ENCODE assay signal across 10 mouse cellular contexts in the genomic region with DNA sequence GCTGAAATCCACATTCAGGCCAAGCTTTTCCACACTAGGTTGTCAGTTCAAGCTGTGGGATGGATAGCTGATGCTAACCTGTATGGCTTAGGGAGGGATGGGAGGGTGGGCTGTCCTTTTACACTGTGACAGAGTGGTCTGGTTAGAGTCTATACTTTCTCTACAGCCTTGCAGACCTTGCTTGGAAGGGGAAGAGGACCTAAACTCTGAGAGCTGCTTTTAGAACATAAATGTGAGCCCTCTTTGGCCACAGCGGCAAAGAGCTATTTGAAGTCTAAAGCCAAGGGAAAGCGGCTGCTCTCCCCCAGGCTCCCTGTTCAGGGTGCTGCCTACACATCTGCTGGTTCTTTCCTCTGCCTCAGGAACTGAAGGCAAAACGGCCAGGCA. TPM values are rescaled to one million over a fixed set of nuclear protein-coding genes. Genes with fewer than 3 reads are reported as not detected.
DNase-seq lines count a peak whose midpoint lies in the region; ATAC-seq and TF ChIP-seq lines count a peak whose summit lies in the region.
"Had no signal": no experiment of that assay in that cellular context is flagged by ENCODE, and none has a peak within 500 bp of the region (broad histone marks: within the 10 kb centered on the region; RNA-seq: fewer than 3 reads in every experiment).

No protein-coding gene starts in this region.

- peak; percentile 38; the same call in 1 of the 2 replicates for TF ChIP-seq POLR2A in lung, adult 2 months (IDR thresholded peaks at IDR 0.05; ENCODE audit: borderline replicate concordance, extremely low read depth, low read depth, low read length)

- H3K27me3 ChIP-seq in forebrain, embryonic 10.5 days (ENCODE audit: poor library complexity, severe bottlenecking), result no peaks in the 10 kb centered on the region; the same call in 1 of the 2 replicates
- no peaks in the 10 kb centered on the region for H3K27me3 ChIP-seq in forebrain, embryonic 15.5 days
- no peaks in the 10 kb centered on the region for H3K27me3 ChIP-seq in embryonic facial prominence, embryonic 10.5 days (replicated peaks; ENCODE audit: low read depth, poor library complexity, severe bottlenecking)
- no peaks in the 10 kb centered on the region for H3K27me3 ChIP-seq in liver, embryonic 14.5 days (ENCODE audit: control insufficient read depth, insufficient read depth, low read length)
- H3K27me3 ChIP-seq: midbrain, embryonic 13.5 days had no signal

- 42% methylated on average over 3 of the region's 3 CpGs for WGBS in forebrain, embryonic 10.5 days
- 41% methylated on average over 3 of the region's 3 CpGs for WGBS in forebrain, embryonic 15.5 days
- WGBS in lung, adult 2 months, result 8% methylated on average over 3 of the region's 3 CpGs
- WGBS in embryonic facial prominence, embryonic 10.5 days, result 46% methylated on average over 3 of the region's 3 CpGs
- 6% methylated on average over 3 of the region's 3 CpGs for WGBS in liver, embryonic 14.5 days (ENCODE audit: insufficient replicate concordance)

- no peak for DNase-seq in forebrain, embryonic 10.5 days (ENCODE audit: extremely low spot score, low spot score)
- no peak for DNase-seq in lung, adult 2 months
- DNase-seq in lung, postnatal 10 days, result no peak
- DNase-seq in embryonic facial prominence, embryonic 10.5 days (ENCODE audit: low spot score), result no peak
- DNase-seq in liver, embryonic 14.5 days (ENCODE audit: low read depth in 3 of 3, low spot score in 3 of 3), result no peak
- DNase-seq in left cerebral cortex, postnatal 10 days (ENCODE audit: extremely low spot score in 1 of 2, low spot score in 2 of 2), result no peak

- H3K9me3 ChIP-seq in forebrain, embryonic 10.5 days, result no peaks in the 10 kb centered on the region
- H3K9me3 ChIP-seq in forebrain, embryonic 15.5 days, result no peaks in the 10 kb centered on the region
- H3K9me3 ChIP-seq in embryonic facial prominence, embryonic 10.5 days, result no peaks in the 10 kb centered on the region
- no peaks in the 10 kb centered on the region for H3K9me3 ChIP-seq in liver, embryonic 14.5 days (ENCODE audit: control insufficient read depth, low read length)
- H3K9me3 ChIP-seq: midbrain, embryonic 13.5 days had no signal

- TF ChIP-seq CTCF in lung, adult 2 months (IDR thresholded peaks at IDR 0.05; ENCODE audit: insufficient read depth, low read length), result no peak
- no peak for TF ChIP-seq CTCF in liver, embryonic 14.5 days (IDR thresholded peaks at IDR 0.05; ENCODE audit: low read depth)

- H3K27ac ChIP-seq in forebrain, embryonic 10.5 days, result peak overlapping the region; percentile 63; the same call in 1 of the 2 replicates
- H3K27ac ChIP-seq in forebrain, embryonic 15.5 days (replicated peaks), result no peak overlapping the region
- peak overlapping the region; percentile 73 for H3K27ac ChIP-seq in embryonic facial prominence, embryonic 10.5 days (replicated peaks)
- peak overlapping the region; percentile 40 for H3K27ac ChIP-seq in liver, embryonic 14.5 days
- H3K27ac ChIP-seq: midbrain, embryonic 13.5 days had no signal

- ATAC-seq in forebrain, embryonic 15.5 days (replicated peaks), result no peak
- no peak for ATAC-seq in liver, embryonic 14.5 days (ENCODE audit: insufficient read depth)
- ATAC-seq in monocyte, adult 5-6 weeks (replicated peaks; ENCODE audit: insufficient number of reproducible peaks, low FRiP score, low TSS enrichment, poor library complexity, severe bottlenecking), result no peak
- ATAC-seq: hindbrain, embryonic 16.5 days; midbrain, embryonic 13.5 days had no signal

- H3K4me3 ChIP-seq in forebrain, embryonic 10.5 days, result peak overlapping the region; percentile 37
- H3K4me3 ChIP-seq in forebrain, embryonic 15.5 days, result no peak overlapping the region
- peak overlapping the region; percentile 70 for H3K4me3 ChIP-seq in lung, adult 2 months (replicated peaks; ENCODE audit: extremely low read depth, low read depth, low read length)
- H3K4me3 ChIP-seq in embryonic facial prominence, embryonic 10.5 days, result peak overlapping the region; percentile 34
- peak overlapping the region; percentile 58 to 65 for H3K4me3 ChIP-seq in liver, embryonic 14.5 days (ENCODE audit: insufficient read depth in 1 of 2, low read depth in 2 of 2, low read length in 2 of 2)
- H3K4me3 ChIP-seq: midbrain, embryonic 13.5 days had no signal

- H3K36me3 ChIP-seq in forebrain, embryonic 10.5 days (replicated peaks), result peaks cover 3% of the 10 kb centered on the region; the same call in 1 of the 2 replicates
- H3K36me3 ChIP-seq in forebrain, embryonic 15.5 days, result peaks cover 6% of the 10 kb centered on the region; the same call in 1 of the 2 replicates
- H3K36me3 ChIP-seq in embryonic facial prominence, embryonic 10.5 days (replicated peaks), result peaks cover 3% of the 10 kb centered on the region; the same call in 1 of the 2 replicates
- H3K36me3 ChIP-seq in liver, embryonic 14.5 days (replicated peaks; ENCODE audit: control insufficient read depth, insufficient read depth, low read depth), result peaks cover 4% of the 10 kb centered on the region; the same call in 1 of the 2 replicates

- H3K9ac ChIP-seq in forebrain, embryonic 15.5 days (replicated peaks), result no peak overlapping the region
- H3K9ac ChIP-seq in liver, embryonic 14.5 days (replicated peaks), result peak overlapping the region; percentile 59
- H3K9ac ChIP-seq: midbrain, embryonic 13.5 days had no signal

- TF ChIP-seq EP300 in liver, embryonic 14.5 days (IDR thresholded peaks at IDR 0.05; ENCODE audit: low read depth), result no peak

- H3K4me2 ChIP-seq in forebrain, embryonic 15.5 days (replicated peaks), result no peak overlapping the region
- H3K4me2 ChIP-seq in liver, embryonic 14.5 days (ENCODE audit: low read depth), result peak overlapping the region; percentile 69

- H3K4me1 ChIP-seq in forebrain, embryonic 10.5 days, result peaks cover 37% of the 10 kb centered on the region
- peaks cover 6% of the 10 kb centered on the region; the same call in 1 of the 2 replicates for H3K4me1 ChIP-seq in forebrain, embryonic 15.5 days
- peaks cover 16% of the 10 kb centered on the region for H3K4me1 ChIP-seq in lung, adult 2 months (ENCODE audit: control insufficient read depth, insufficient read depth, low read length)
- peaks cover 44% of the 10 kb centered on the region for H3K4me1 ChIP-seq in embryonic facial prominence, embryonic 10.5 days
- H3K4me1 ChIP-seq in liver, embryonic 14.5 days (replicated peaks; ENCODE audit: control insufficient read depth in 2 of 2, insufficient read depth in 2 of 2, low read length in 1 of 2), result peaks cover 28 to 53% of the 10 kb centered on the region in 2 experiments

- intact Hi-C loops in left cerebral cortex, postnatal 10 days (cut with DNase I), result no loop called here

RNA-seq across cellular contexts. Expression of a gene that starts 40.8 kb away (rescaled TPM):
- 14.1 and 14.2 TPM in 2 replicates for polyA plus RNA-seq in forebrain, embryonic 10.5 days (2016; fragmentation: Nextera tagmentation; extraction: Ambion mirVana)
- 8.8 and 8.9 TPM in 2 replicates for polyA plus RNA-seq in forebrain, embryonic 15.5 days (2015; fragmentation: Nextera tagmentation; extraction: Ambion mirVana)
- polyA plus RNA-seq in lung, adult 2 months (2012; rRNA removed), result 2.6 and 4.0 TPM in 2 replicates
- polyA plus RNA-seq in embryonic facial prominence, embryonic 10.5 days (2016; fragmentation: Nextera tagmentation; extraction: Ambion mirVana), result 13.2 and 14.8 TPM in 2 replicates
- polyA plus RNA-seq in liver, embryonic 14.5 days (2012; rRNA removed), result 4.3 and 5.6 TPM in 2 replicates
- 10.3 and 11.0 TPM in 2 replicates for polyA plus RNA-seq in liver, embryonic 14.5 days (2014; fragmentation: Nextera tagmentation; extraction: Ambion mirVana)
- 1 to 10 TPM; 6.1 to 7.4 TPM for total RNA-seq in left cerebral cortex, postnatal 10 days (2021)
- 3.1 to 8.8 TPM (median 7.0 TPM) in 3 replicates for total RNA-seq in monocyte, adult 5-6 weeks (2017)

RNA-seq across cellular contexts. Expression of a gene that starts 41.0 kb away (rescaled TPM):
- 63.7 and 66.0 TPM in 2 replicates for polyA plus RNA-seq in forebrain, embryonic 10.5 days (2016; fragmentation: Nextera tagmentation; extraction: Ambion mirVana)
- polyA plus RNA-seq in forebrain, embryonic 15.5 days (2015; fragmentation: Nextera tagmentation; extraction: Ambion mirVana), result 63.1 and 63.8 TPM in 2 replicates
- 5.3 and 7.4 TPM in 2 replicates for polyA plus RNA-seq in lung, adult 2 months (2012; rRNA removed)
- 63.0 and 66.9 TPM in 2 replicates for polyA plus RNA-seq in embryonic facial prominence, embryonic 10.5 days (2016; fragmentation: Nextera tagmentation; extraction: Ambion mirVana)
- 5.8 and 8.4 TPM in 2 replicates for polyA plus RNA-seq in liver, embryonic 14.5 days (2012; rRNA removed)
- 17.2 and 20.8 TPM in 2 replicates for polyA plus RNA-seq in liver, embryonic 14.5 days (2014; fragmentation: Nextera tagmentation; extraction: Ambion mirVana)
- total RNA-seq in left cerebral cortex, postnatal 10 days (2021), result 10 to 100 TPM; 46.2 to 49.6 TPM
- total RNA-seq in monocyte, adult 5-6 weeks (2017), result 43.7 to 68.2 TPM (median 66.3 TPM) in 3 replicates
